Mouse (Mus musculus) liver (tissue): ENCODE data around the gene Ptk6.
A peak's percentile ranks its signal among the peaks of the same experiment; 100 is the strongest.
"Not testable (repeated sequence)": the region's sequence is repeated elsewhere in the genome, so short reads cannot be mapped to it uniquely, and the experiment has no call there.

Experiments
- DNase-seq: peaks from one replicate; pipeline ENCODE4 v3.0.0-alpha.2; 2020; ENCODE audit warnings: mixed read lengths

Gene Ptk6

DNA sequence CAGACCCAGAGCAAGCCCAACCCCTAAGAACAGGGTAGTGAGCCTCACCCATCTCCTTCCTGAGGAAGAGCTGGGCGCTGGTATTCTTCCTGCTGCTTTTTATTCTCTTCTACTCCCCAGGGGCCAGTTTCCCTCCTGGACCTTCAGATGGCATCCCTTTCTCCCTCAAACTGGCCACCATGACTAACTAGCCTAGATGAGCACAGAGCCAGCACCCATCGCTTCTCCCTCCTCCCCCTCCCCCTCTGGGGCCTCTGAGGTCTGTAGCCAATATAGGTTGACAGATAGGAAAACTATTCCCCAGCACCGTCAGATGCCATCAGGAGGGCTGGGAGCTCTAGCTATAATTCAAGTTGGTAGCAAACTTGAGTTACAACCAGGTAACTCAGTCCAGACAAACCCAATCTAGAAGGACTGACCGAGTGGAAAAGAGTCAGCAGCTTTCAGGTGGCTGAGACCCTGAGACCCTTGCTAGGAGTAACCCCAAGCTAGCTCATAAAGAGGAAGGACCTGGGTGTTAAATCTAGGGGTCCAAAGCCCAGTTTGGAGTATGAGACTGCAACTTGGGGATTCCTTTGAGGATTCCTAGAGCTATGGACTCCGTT lies 16.4 kb upstream of the Ptk6 start:
- DNase-seq, result no peak

DNA sequence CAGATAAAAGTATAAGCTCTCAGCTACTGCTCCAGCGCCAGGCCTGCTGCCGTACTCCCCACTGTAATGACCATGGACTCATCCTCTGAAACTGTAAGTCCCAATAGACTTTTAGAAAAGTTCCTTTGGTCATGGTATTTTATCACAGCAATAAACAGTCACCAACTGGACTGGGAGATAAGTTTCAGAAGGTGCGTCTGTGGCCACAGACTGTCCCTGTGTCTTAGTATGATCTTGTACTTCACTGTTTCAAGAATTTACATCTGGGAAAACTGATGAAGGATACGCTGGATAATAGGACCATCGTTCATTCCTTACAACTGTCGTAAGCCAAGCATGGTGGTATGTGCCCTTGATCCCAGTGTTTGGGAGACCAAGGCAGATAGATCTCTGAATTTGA lies 13.4 kb upstream of the Ptk6 start:
- DNase-seq, result no peak

DNA sequence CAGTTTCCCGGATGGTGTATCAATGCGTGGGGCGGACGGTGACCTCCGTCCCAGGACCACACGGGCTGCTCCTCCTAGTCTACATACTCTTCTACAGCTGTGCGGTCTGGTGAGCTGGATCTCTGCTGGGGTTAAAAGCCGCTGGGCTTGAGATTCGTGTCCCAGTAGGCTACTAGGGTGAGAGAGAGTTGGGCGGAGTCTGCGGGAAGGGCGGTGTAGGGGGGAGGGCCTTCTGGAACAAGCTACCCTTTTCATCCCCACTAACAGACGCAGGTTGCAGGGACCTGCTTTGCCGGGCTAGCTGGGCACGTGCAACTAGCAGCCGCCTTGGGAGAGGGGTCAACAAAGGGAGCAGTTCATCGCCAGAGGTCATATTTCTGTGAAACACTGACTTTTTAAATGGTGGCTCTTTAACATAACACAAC lies 10.4 kb upstream of the Ptk6 start, which contains the start of gene Srms:
Srms (minus strand) TSS at position 165 of the 425 bp plus-strand sequence.
- peak; percentile 52 for DNase-seq

DNA sequence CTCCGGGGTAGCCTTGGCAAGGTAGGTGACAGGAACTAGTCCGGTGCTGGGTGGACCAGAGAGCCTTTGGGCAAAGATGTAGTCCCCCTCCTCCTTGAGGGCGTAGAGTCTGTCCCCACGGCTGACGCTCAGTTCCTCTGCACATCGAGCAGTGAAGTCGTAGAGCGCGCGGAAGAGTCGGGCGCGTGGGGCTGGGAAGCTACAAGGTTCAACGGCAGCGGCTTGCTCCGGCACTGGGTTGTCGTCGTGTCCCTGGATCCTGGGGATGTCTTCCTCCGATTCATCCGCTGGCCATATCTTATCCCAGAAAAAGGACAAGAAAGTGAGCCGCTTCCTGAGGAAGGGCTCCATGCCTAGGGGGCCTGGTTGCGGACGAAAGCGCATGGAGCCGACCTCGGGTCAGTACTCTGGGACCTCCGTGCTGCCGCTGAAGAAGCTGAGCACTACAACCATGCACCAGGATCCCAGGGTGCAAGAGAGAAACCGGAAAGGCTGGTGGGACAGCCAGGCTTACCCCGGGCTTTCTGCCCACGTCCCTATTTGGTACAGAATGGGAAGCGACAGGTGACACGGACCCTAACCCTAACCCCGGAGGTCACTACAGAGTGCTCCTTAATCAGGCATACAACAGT lies 9.9 kb upstream of the Ptk6 start:
- no peak for DNase-seq

DNA sequence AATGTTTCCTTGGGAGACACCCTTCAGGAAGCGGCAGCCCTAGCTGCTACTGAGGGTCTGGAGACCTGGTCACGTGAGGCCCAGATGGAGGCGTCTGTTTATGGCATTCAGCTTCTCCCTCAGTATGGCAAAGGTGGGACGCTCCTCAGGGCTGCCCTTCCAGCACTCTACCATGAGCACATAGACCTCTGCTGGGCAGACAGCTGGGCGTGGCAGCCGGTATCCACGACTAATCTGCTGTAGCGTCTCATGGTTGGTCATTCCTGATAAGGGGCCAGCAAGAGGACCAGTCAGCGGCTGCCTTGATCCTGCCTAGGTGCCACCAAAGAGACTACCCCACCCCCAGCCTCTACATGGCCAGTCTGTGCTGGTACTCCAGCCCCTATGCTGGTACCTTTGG lies 3.5 kb upstream of the Ptk6 start:
- DNase-seq, result peak; percentile 87

DNA sequence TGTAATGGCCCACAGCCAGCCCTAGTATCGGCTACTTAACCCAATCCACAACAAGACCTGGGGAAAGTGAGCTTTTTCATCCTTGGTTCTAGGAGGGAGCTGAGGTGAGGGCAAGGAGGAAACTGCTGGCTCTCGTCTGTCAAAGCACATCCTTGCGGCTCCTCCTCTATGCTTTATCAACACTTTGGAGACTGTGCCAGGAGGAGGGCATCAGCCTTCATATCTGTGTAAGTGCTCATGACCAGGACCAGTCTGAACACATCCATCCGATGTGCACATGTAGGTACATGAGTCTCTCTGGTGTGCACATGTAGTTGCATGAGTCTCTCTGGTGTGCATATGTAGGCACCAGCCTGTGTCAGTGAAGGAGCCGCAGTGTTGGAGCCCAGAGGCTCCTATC lies 3.1 kb upstream of the Ptk6 start:
- DNase-seq, result peak; percentile 45

DNA sequence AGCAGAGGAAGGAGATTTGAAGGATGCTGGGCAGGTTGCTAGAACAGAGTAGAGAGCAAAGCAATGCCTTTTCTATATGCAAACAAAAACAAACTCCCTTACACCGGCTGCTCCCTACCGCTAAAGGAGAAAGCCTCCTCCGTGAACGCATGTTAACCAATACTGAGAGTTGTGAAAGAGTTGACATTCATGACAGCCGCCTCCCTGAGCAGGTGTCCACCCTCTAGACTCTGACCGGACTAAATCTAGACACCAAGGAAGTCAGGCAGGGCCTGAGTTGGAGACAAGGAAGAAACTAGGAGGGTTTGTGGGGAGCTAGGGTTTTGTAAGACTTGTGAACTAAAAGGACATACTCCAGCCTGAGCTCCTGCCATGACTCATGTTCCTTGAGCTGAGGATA lies 297 bp upstream of the Ptk6 start:
- no peak for DNase-seq

DNA sequence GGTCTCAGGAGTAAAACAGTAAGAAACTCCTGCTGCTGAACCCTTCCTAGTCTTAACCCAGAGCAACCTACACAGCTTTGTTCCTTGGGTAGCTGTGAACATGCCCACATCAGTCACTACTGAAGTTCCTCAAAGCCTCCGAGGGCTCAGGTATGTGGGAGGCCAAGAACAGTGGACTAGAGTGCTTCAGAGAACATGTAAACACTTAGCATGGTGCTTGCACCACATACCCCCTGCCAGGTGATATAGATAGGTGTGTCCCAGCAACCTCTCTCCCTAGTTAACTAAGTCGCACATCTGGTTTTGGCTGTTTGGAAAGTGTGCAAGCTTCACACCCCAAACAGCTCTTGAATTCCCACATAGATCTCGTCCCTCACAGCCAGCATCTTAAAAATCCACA lies 983 bp downstream of the Ptk6 start:
- DNase-seq, result no peak

DNA sequence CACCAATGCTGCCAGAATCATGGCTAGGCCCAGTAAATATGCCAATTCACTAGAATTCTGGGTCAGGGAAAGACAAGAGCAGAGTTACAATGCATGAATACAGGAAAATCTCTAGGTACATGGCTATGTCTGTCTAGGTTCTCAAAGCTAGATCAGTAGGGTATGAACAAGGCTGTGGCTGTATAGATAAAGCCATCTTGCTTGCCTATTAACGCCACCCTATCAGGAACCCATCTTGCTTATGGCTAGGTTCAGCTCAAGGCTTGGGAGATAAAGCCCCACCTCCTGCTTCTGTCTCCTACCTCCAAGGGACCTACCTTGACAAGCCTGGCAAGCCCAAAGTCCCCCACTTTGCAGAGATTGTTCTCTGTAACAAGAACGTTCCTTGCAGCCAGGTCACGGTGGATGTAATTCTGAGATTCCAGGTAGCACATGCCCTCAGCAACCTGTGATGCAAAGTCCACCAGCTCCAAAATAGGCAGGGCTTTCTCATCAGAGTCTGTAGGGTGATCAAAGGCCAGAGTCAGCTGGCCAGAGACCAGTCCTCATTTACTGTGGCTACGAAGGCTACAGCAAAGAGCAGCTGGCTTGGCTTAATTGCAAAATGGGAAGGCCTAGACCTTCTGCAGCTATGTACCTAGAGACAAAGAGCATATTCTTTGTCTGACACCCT lies 5.8 kb downstream of the Ptk6 start:
- DNase-seq, result no peak

DNA sequence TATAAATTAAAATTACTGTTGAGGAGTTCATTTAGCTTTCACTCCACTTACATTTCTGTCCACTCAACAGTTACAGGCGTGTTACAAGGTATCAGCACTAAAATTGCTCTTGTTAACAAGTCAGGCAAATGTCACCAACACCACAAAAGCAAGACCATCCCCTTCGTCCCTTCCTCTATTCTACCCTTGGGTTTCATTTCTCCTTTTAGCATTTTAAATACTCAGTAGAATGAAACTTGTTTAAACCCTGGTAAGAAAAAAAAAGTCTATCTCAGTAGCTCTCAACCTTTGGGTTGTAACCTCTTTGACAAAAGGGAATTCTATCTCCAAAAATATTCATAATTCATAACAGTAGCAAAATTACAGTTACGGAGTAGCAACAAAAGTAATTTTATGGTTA lies 9.5 kb downstream of the Ptk6 start:
- no peak for DNase-seq

DNA sequence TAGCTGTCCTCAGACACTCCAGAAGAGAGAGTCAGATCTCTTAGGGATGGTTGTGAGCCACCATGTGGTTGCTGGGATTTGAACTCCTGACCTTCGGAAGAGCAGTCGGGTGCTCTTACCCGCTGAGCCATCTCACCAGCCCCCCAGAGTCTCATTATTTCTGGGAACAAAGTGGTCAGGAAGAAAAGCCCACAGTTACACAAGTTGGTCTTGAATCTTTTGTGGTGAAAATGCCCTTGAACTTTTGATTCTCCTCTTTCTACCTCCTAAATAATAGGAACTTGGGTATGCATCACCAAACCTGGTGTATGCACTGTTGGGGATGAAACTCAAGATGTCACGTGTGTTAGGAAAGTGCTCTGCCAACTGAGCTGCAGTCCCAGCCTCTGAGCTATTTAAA lies 10.7 kb downstream of the Ptk6 start:
- DNase-seq, result no peak

DNA sequence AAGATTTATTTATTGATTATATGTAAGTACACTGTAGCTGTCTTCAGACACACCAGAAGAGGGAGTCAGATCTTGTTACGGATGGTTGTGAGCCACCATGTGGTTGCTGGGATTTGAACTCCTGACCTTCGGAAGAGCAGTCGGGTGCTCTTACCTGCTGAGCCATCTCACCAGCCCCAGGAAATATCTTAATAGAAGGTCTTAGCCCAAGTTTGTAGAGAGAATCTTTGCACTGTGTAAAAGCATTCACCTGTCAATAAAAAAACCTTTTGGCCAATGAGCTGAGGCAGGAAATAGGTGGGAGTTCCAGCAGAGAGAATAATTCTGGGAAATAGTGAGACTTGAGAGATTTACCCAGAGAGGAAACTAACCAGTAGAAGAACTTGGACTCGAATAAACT lies 11.2 kb downstream of the Ptk6 start:
- DNase-seq, result not testable (repeated sequence)

DNA sequence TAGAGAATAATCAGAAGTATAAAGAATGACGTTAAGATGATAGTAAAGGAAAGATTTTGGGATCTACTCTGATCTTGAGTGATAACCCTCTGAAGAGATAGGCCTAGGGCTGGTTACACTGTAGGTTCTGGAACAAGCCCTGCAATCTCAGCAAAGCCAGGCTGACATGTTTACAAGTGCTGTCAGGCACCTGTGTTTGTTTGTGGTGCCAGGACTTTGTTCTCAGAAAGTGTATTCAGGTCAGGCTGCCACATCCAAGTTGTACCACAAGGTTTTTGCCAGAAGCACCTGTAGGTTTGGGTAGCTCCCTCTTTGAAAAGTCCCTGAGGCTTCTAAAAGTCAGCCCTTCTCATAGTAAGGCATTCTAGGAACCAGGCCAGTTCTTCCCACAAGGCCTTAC lies 13.3 kb downstream of the Ptk6 start:
- no peak for DNase-seq

DNA sequence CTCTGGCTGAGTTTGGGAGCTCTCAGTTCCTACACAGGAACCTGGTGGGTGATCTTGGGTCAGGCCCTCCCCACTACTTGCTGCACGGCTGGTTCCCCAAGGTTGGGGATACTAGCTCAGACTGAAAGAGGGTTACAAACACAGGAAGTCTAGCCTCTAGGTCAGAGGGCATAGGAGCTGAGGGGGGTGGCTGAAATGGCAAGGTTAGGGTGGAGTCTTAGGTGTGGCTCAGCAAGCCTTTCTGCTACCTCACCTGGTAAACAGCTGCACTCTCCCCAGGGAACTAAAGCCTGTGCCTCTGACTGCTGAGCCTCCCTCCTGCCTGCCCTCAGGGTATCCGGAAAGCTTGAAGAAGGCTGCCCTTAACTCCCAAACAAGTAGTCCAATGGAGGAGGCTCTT lies 13.9 kb downstream of the Ptk6 start:
- no peak for DNase-seq

DNA sequence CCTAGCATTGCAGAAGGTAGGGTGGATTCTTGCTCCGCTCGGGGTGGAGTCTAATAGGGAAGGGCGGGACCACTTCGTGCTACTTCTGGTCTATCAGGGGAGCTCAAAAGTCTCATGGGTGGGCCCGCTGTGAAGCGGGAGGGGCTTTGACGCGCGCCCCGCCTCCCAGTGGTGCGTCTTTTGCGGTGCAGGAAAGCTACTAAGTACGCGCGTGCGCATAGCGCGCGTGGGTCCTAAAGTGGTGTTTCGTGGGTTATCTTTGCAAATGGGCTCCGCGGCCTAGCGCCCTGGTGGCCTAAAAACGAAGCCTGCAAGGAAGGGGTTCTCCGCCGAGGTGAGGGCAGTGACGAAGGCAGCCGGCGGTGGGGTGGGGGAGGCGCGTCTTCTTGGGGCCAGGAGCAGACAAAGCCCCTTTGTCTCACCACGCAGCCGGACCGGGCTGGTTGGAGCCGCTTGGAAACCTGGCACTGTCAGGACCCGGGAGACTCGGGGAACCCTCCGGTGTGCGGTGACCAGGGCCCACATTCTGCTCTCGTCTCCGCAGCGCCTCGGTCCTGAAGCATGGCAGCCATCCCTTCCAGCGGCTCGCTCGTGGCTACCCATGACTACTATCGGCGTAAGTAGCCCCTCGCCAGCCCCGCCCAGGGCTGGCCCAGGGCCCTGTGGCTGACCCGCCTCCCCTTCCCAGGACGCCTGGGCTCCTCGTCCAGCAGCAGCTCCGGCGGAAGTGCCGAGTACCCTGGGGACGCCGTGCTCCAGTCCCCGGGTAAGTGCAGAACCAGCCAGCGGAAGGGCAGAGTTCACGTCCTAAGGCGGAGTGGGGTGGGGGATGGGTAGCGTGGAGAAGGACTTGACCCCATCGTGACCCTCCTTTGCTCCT lies 15.2 kb downstream of the Ptk6 start, which contains the start of gene Ppdpf:
Ppdpf (plus strand) TSS at position 127 of the 880 bp plus-strand sequence.
- DNase-seq, result peak; percentile 96

DNA sequence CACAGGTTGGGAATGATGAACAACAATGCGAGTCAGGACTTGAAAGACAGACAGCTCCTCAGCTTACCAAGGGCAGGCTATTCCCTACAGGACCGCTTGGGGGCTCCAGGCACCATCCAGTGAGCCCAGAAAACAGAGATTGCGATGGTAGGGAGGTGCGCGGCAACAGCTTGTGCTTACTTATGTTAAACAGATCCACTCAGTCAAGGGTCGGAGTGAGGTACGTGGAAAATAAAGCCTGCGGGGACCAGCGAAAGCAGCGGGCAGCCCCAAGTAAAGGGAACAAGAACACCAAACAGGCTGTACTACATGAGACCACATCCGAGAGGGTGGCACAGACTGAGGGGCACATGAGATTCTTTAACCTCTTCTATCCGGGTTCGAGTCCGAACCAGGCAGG lies 16.0 kb downstream of the Ptk6 start:
- peak; percentile 87 for DNase-seq

DNA sequence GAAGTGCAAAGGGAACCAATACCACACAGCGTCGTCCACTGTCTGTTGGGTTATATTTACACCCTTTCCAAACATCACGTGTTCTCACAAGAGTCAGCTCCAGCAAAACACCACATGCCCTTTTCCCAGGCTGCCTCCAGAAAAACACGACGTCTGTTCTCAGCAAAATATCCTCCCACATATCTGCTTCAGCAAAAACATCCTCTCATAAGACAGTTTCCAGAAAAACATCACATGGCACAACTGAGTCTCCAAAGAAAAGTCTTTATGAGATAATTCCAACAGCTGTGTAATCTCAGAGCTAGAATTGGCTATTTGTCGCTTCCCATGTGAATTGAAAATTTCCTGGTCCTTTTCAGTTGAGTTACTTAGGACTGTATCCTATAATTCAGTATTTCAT lies 21.7 kb downstream of the Ptk6 start:
- DNase-seq, result no peak

DNA sequence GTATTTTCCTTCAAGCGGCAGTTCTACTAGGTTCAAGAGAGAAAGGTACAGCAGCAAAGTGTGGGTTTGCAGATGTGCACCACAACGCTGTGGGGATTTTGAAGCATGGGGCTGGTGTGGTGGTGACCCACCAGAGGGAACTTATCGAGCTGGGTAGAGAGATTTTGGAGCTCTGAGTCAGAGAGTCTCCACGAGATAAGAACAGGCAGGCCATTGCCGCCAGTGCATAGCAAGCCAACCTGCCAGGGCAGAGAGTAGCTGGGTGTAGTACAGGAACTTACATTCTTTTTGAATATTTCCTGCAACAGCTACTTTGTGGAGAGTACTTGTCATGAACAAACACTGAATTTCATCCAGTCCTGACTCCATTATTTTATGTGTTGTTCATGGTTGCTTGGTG lies 24.1 kb downstream of the Ptk6 start:
- no peak for DNase-seq

DNA sequence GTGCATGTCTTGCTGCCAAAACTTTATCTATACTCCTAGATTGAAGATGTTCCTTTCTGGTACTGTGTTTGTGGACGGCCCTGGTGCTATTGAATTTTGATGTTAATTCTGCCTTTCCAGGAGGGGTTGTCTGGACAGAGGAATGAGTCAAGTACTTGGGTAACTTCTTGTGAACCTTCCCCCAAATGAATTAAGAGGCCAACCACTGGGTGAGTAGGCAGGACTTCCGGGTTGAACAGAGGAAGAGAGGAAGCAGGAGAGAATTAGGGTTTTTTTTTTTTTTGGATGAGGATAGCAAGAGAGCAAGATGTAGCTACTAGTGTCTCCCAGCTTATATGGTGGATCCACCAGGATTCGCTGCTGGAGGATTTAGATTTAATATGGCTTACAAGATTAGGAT lies 24.6 kb downstream of the Ptk6 start:
- DNase-seq, result no peak

DNA sequence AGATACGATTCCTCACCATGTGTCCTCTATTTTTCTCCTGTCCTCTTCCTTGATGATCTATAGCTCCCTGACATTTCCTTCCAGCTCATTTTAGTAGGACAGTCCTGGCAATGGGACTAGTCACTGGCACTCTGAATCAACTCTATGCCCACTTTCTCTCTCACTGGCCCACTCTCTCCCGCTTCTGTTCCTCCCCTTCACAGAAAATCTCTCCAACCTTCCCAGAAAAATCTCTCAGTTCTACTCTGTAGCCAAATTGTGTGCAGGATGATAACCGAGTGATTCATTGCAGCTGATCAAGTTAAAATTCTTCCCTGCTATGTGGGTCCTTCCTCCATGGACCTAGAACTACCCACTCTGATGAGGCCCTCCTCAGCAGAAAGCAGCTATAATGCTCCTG lies 27.9 kb downstream of the Ptk6 start:
- no peak for DNase-seq

DNA sequence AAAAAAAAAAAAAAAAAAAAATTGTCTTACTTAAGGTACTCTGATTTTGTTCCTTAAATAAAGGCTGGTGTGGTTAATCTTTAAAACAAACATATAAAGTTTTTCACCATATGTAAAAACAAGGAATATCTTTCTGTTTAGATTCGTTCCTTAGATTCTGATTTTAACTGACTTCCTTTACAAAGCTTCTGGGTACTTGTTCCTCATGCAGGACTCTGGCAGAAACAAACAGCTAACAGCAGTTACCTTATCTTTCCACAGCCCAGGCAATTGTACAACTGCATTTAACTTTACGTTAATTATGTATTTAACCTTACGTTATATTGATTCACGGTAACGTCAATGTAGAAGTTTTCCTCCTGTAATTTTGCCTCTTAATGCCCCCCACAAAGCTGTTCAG lies 36.1 kb downstream of the Ptk6 start:
- DNase-seq, result no peak

DNA sequence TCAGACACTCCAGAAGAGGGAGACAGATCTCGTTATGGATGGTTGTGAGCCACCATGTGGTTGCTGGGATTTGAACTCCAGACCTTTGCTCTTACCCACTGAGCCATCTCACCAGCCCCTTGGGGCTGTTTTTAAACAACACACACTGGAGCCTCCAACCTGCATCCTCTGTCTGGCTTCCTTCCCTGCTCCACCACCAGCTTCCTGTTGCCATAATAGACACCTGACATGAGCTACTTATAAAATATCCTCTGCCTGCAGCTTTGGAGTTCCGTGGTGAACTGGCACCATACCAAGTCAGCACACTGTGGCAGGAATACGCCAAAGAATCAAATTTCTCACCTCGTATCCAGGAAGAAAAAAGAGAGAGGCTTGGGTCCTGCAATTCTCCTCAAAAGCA lies 41.8 kb downstream of the Ptk6 start:
- no peak for DNase-seq

DNA sequence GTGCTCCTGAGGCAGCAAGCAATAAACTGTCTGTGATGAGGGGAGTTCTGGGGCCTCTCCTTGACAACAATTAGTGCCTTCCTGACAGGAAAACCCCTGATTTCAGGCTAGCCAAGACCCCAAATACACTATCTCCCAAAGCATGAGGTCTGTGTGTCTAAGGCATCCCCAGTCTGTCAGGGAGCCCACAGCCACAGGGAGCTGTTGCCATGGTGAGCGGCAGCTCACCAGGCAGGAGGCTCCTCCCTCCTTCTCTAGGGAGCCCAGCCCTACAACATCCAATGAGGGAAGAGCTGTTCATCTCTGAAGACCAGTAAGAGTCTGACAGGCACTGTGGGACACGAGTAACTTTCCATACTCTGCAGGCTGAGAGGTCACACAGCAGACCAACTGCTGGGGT lies 42.8 kb downstream of the Ptk6 start:
- no peak for DNase-seq
